Mouse (Mus musculus) liver, adult 2 months (tissue): ENCODE measurements at regions not wholly inside any gene's neighbourhood (a gene's known extent, or its start where the extent isn't known, plus 50 kb on each side); places are given as distances from the start of the nearest gene placed in this dataset.

Experiments
- CTCF ChIP-seq: fragments of 200-500 bp; IDR thresholded peaks from 2 replicates; pipeline ENCODE4 v1.5.1; 2011; ENCODE audit warnings: low read depth, low read length, control low read depth
- POLR2A ChIP-seq: fragments of 200-500 bp; IDR thresholded peaks from 2 replicates; pipeline ENCODE4 v1.6.1; 2011; ENCODE audit warnings: low read length, control low read depth; ENCODE audit not compliant: insufficient read depth; ENCODE audit errors: extremely low read depth

- TF ChIP-seq CTCF, result no peak
- no peak for TF ChIP-seq POLR2A
Observed at GRCm38 (mm10) chr14:53847049-53847448, 406.9 kb downstream of the Dad1 start.
